Mouse (Mus musculus) left cerebral cortex, adult 2 months (tissue): ENCODE results near the gene Padi4. TPM values are rescaled to one million over a fixed set of nuclear protein-coding genes. Genes with fewer than 3 reads are reported as not detected.

ENCODE experiments used
- DNase-seq, 2 experiments: peaks; one replicate each; pipeline ENCODE4 v3.0.0; 2021 to 2022; ENCODE audit warnings: low spot score in 2 of 2, mixed read lengths in 1 of 2; ENCODE audit errors: extremely low spot score in 1 of 2
- H3K27ac ChIP-seq: fragments of 200-600 bp; 2 replicates; pipeline ENCODE4 v1.8.1; 2022
- H3K4me3 ChIP-seq: fragments of 200-600 bp; 2 replicates; pipeline ENCODE4 v1.8.1; 2022
- CTCF ChIP-seq: fragments of 200-600 bp; IDR thresholded peaks from 2 replicates; pipeline ENCODE4 v1.8.1; 2022; ENCODE audit warnings: antibody characterized with exemption, mild to moderate bottlenecking, moderate library complexity
- intact Hi-C: fragments of 180-260 bp; cut with DNase I; formaldehyde crosslinking; loops from one replicate; pipeline ENCODE4 v1.15.1; 2025
- total RNA-seq, 2 experiments: library from RNA; stranded (reverse); gene quantifications; 2 replicates each; pipeline ENCODE4 v1.2.3; 2021

Gene Padi4
- total RNA-seq, 2 experiments from 2014 or later = 0.14 TPM; not detected in 1

DNA sequence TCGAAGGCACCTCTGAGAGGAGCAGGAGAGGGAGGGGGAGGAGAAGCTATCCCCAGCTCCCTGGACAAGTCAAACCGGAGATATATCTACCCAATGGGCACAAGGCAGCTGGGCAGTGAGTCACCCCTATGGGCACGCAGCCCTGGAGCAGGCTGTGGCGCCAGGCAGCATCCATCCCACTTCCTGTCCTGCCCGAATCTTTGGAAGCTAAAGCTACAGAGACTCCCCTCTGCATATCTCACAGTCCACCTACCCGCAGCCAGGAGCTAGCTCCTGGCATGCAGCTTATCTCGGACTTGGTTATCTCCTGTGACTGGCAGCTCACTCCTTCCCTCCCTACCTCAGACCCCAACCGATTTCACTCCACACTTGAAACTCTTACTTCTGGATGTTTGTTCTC is 35.1 kb upstream of the Padi4 start:
- intact Hi-C loops = no loop called here
- DNase-seq = peak in 1 of 2 experiments; percentile 22
- Histone ChIP-seq H3K27ac (no peak overlapping the region), H3K4me3 (no peak overlapping the region)
- no peak for TF ChIP-seq CTCF

DNA sequence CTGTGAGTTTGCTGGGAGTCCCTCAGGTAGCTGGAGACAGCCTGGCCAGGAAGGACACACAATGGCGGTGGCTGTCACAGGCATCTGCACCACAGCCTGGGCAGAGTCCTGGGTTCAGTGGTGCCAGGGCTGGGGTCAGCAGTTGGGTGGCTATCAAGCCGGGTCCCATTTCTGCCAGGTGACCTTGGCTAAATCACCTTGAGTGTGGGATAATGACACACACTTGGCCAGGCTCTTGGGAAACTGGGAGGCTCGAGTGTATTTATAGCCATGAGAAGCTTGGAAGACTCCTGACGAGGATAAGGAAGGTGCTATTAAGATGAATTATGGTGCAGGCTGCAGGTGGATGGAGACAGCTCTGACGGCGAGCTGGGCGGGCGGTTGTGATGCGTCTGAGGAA is 30.6 kb upstream of the Padi4 start:
- no peak for DNase-seq
- Histone ChIP-seq H3K27ac (no peak overlapping the region), H3K4me3 (no peak overlapping the region)
- intact Hi-C loops = no loop called here
- no peak for TF ChIP-seq CTCF

DNA sequence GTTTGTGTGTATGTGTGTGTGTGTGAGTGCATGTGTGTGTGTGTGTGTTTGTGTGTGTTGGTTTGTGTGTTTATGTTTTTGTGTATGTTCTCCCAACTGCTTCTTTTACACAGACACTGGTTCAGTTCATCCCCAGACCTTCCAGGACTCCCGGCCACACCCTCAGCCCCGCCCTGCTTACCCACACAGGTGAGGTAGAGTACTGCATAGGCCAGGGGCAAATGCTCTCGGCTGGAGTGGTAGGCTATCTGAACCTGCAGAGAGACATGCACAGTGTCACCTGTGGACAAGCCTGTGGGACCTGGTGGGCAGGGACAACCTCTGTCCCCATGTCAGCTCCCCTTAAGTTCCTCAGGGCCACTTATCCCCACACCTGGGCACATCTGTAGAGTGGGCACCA is 27.3 kb upstream of the Padi4 start:
- DNase-seq = no peak
- no peak for TF ChIP-seq CTCF
- intact Hi-C loops = no loop called here
- Histone ChIP-seq H3K27ac (no peak overlapping the region), H3K4me3 (no peak overlapping the region)

DNA sequence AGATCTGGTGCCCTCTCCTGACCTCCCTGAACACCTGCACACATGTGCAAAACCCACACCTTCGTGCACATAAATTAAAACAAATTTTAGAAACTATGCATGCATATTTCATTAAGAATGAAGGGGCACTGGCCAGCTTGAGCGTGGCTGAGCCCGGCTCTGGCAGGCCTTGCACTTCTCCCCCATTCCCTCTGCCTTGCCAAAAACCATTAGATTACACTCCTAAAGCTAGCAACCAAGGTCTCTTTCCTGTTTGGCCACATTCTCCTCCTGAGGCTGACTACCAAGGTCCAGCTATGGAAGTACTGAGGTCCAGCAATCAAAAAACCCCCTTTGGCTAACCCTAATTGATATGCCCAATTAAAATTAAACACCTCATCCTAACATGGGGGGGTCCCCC is 22.8 kb upstream of the Padi4 start:
- no peak for DNase-seq
- no peak for TF ChIP-seq CTCF
- no peak overlapping the region for H3K4me3 ChIP-seq
- no peak overlapping the region for H3K27ac ChIP-seq
- intact Hi-C loops = no loop called here

DNA sequence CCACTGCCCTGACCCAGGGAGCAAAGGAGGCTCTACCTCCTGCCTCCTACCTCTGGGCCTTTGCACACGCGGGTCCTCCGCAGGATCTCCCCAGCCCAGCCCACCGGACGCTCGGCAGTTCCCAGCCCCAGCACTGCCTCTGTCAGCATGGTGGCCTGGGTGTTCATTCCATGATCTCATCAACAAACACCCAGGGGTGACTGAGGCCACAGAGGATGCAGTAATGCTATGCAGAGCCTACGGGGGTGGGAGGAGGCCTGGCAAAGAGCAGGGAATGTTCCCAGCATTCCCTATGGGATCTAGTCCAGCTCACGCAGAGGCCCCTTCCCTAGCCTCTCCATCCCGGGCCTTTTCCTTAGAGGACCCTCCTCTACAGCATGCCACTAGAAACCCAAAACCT is 20.6 kb upstream of the Padi4 start:
- intact Hi-C loops = no loop called here
- no peak for DNase-seq
- Histone ChIP-seq H3K27ac (no peak overlapping the region), H3K4me3 (no peak overlapping the region)
- no peak for TF ChIP-seq CTCF

DNA sequence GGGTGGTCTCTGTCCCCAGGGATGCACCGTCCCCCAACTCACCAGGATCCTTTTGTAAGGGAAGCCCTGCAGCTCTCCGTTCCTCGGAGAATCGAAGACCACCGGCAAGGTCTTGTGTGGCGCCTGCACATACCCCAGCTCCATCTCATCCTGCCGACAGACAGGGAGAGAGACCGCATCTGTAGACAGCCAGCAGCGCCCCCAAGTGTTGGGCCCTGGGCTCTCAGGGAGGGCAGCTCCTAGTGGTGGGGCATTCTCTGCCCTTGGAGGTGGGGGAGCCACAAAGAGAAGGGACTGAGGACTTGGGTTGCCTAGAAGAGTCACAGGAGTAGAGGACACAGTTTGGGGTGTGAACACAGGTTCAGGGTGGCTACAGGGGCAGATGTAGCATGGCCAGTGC is 19.8 kb upstream of the Padi4 start:
- intact Hi-C loops = no loop called here
- no peak for DNase-seq
- Histone ChIP-seq H3K4me3 (no peak overlapping the region), H3K27ac (no peak overlapping the region)
- TF ChIP-seq CTCF = no peak; the same call in 1 of the 2 replicates

DNA sequence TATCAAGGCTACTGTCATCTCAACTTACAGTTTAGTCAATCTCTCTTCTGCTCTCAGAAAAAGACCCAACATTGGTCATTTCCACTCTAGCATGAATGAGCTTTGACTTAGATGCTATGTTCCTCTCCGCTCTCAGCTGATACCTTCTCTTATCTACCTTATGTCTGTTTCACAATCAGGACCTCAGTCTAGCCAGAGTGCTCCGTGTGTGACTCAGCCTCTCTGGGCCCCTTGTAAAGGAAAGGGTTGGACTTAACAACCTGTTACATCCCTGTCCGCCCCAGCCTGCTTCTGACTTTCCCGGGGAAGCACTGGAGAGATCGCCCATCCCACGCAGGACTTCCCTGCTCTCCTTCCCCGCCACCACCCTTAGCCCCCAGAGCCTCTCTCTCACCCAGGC is 18.5 kb upstream of the Padi4 start:
- Histone ChIP-seq H3K27ac (no peak overlapping the region), H3K4me3 (no peak overlapping the region)
- intact Hi-C loops = no loop called here
- no peak for TF ChIP-seq CTCF
- no peak for DNase-seq

DNA sequence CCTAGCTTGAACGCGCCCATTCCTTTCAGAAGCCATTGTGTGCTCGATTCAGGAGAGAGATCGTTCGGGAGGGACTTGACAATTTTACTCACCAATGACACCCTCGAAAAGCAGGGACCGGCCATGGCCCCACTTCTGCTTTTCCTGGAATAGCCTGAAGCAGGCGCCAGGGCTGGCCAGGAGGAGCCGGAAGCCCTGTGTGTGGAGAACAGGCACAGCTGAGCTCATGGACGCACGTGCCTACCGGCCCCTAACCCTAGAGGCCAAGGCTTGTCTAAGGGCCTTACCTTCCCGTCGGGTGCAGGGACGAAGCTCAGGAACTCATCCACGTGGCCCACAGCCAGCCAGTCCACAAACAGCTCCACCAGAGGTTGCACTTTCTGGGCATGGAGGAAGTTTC is 17.0 kb upstream of the Padi4 start:
- DNase-seq = no peak
- TF ChIP-seq CTCF = no peak
- no peak overlapping the region for H3K4me3 ChIP-seq
- no peak overlapping the region for H3K27ac ChIP-seq
- intact Hi-C loops = no loop called here

DNA sequence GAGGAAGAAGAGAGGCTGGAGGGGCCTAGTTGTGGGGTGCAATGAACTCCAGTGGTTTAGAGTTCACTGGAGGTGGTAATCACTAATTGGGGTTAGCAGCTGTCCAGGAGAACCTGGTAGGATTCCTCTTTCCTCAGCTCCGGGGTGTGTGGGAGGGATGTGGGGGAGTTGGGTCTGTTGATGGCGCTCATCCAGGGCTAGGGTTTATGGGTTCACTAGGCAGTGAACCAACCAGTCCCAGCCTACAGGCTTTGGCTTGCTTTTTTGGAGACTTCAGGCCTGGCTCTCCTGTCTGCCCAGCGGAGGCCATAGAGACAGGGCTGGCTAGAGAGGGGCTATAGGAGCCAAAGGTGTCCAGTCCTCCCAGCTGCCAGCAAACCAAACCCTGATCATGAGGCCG is 15.9 kb upstream of the Padi4 start:
- Histone ChIP-seq H3K4me3 (no peak overlapping the region), H3K27ac (no peak overlapping the region)
- TF ChIP-seq CTCF = no peak
- no peak for DNase-seq
- intact Hi-C loops = loop anchor here (1.0 kb wide), 1 partner anchor 112 kb away; no protein-coding TSS in a partner anchor

DNA sequence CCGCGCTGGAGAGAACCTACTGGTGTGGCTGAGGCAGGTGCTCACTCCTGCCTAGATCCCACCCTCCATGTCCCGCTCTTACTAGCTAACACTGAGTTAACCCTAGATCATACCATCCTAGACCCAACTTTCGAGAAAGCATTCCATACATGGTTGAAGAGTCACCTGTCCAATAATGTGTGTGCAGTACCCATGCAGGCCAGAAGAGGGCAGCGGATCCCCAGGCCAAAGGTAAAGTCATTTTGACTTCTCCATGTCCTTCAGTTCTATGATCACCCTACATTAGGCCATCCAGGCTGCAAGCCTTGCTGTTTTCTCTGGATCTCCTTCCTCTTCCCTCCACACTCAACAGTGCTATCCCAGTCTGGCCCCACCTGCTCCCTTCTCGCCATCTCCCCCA is 14.9 kb upstream of the Padi4 start:
- Histone ChIP-seq H3K4me3 (no peak overlapping the region), H3K27ac (no peak overlapping the region)
- peak; percentile 70 for TF ChIP-seq CTCF
- intact Hi-C loops = loop anchor here (1.0 kb wide), 1 partner anchor 113 kb away; no protein-coding TSS in a partner anchor
- DNase-seq = peak; percentile 18 to 22

DNA sequence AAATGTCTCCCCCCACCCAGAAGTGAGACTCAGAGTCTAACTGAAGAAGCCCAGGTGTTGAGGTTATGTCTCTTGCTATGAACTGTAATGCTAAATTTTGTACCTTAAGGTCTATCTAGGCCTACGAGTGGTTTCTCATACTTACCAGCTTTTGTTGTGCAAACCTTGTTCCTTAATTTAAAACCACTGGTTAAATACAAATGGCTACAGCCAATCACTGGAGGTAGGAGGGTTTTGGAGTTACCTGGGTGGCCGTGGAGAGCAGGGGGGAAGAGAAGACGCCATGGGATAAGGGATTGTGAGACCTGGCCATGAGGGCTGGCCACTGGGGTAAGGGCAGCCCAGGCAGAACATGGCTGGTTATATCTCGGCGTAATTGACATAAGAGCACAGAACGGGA is 14.2 kb upstream of the Padi4 start:
- Histone ChIP-seq H3K27ac (no peak overlapping the region), H3K4me3 (no peak overlapping the region)
- no peak for DNase-seq
- intact Hi-C loops = no loop called here
- no peak for TF ChIP-seq CTCF

DNA sequence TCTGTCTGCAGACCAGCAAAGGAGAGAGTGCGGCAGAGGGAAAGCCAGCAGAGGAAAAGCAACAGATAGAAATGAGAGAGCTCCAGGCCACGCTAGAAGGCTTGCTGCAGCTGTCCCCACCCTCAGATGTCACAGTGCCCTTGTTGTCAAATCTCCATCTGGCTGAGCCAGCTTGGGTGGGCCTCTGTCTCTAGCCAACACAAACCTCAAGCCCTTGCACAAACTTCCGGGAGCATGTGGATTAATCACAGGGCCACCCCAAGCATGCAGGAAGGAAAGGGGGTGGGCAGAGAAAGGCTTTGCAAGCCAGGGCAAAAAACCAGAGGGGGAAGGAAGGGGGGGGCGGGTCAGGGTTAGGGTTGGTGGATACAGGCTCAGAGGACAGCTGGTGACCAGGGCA is 13.4 kb upstream of the Padi4 start:
- H3K27ac ChIP-seq = no peak overlapping the region
- no peak overlapping the region for H3K4me3 ChIP-seq
- intact Hi-C loops = no loop called here
- no peak for DNase-seq
- no peak for TF ChIP-seq CTCF

DNA sequence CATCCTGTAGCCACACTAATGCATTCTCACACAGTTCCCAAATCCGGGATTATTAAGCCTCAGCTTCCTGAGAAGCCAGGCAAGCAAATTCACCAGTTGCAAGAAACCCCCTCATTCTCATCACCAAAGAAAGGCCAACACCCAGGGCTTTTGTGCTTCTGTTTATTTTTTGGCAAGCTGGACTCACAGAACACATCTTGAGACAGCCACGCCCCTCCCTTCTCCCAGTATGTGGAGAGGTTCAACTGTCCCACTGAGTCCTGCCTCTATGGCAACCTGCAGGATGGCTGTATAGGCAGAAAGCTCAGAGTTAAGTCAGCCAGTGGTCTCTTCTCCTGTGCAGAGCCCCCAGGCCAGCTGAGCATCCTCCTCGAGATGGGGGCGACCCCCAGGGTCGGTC is 11.2 kb upstream of the Padi4 start:
- no peak for DNase-seq
- no peak for TF ChIP-seq CTCF
- intact Hi-C loops = no loop called here
- Histone ChIP-seq H3K4me3 (no peak overlapping the region), H3K27ac (no peak overlapping the region)

DNA sequence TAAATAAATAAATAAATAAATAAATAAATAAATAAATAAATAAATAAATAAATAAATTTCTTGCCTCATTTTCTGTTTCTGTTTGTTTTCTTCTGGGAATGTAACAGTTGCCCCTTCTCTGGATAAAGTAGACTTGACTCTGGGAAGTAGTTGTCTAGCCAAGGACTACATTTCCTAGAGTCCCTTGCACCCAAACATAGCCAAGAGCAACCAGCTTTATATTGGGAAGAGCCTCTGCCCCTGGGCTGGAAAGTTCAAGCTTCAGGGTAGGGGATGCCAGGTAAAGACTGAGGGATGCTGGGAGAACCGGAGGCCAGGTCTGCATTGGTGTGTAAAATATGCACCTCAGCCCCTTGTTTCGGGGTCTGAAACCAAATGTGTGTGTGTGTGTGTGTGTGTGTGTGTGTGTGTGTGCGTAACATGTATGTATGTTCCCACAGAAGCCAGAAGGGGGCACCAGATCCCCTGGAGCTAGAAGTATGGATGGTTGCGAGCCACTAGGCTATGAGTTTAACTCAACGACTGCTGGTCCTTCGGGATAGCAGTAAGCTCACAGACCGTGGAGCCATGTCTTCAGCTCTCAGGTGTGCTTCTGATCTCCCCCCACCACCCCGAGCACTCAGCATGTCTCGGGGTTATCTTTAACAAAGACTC is 10.4 kb upstream of the Padi4 start:
- no peak overlapping the region for H3K27ac ChIP-seq
- no peak overlapping the region for H3K4me3 ChIP-seq
- no peak for DNase-seq
- intact Hi-C loops = no loop called here
- no peak for TF ChIP-seq CTCF
